Mouse (Mus musculus) lung, postnatal 0 days (tissue): ENCODE results near the gene Ppara.

Experiments
- CTCF ChIP-seq: IDR thresholded peaks from 2 replicates; pipeline ENCODE4 v1.5.1; 2016; ENCODE audit warnings: antibody characterized with exemption, mild to moderate bottlenecking
- EP300 ChIP-seq: IDR thresholded peaks from 2 replicates; pipeline ENCODE4 v1.6.1; 2016; ENCODE audit warnings: antibody characterized with exemption, mild to moderate bottlenecking, control low read depth

GRCm38 (mm10) chr15:85783146-85783545 is 48.4 kb downstream of the Ppara start:
- TF ChIP-seq CTCF, result peak; percentile 46
- TF ChIP-seq EP300, result no peak
